Mouse (Mus musculus): Measurements from ENCODE around the gene Hs2st1. TPM values are rescaled to one million over a fixed set of nuclear protein-coding genes. Genes with fewer than 3 reads are reported as not detected.

Hs2st1 gene
- polyA plus RNA-seq (2014; fragmentation: Illumina TruSeq; extraction: RNeasy Lipid Tissue Mini Kit (QIAGEN cat#74804); ENCODE audit: low read depth, low replicate concordance): 39.0 TPM

DNA sequence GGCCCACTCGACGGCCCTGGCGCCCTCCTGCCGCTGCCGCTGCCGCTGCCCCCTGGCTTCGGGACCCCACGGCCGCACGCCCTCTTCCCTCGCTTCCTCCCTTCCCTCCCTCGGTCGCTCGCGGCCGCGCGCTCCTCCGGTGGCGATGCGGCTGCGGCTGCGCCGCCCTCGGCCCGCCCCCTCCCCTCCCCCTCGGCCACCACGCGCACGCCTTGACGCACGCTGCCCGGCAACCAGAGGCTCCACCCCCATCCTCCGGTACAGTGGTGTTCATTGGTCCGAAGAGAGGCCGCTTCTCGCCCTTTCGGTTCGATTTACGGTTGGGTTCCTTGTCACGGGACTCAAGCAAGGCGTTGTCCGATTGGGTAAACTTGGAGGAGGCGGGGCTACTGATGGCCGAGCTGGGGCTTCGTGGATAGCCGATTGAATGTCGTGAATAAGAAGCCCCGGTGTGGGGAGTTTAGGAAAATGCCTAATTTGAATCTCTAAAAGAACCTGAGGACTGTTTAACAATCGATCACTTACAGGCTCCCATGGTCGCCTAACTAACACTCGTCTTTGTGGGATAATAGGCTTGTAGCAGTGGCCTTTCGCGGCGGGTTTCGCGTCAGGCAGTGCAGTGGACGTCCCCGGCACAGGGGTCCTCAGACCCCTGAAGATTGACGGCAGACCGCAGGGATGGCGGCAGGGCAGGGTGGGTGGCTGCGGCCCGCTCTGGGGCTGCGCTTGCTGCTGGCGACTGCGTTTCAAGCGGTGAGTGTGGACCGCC is at the start of gene Hs2st1, which contains the start of gene Selenof:
Hs2st1 (minus strand) TSS at position 135 of the 769 bp plus-strand sequence.
Selenof (plus strand) TSS at position 258 of the 769 bp plus-strand sequence.

Other genes starting within 250 kb of the Hs2st1 start
- gene Selenof, start 123 bp upstream of the Hs2st1 start, polyA plus RNA-seq (2014; fragmentation: Illumina TruSeq; extraction: RNeasy Lipid Tissue Mini Kit (QIAGEN cat#74804); ENCODE audit: low read depth, low replicate concordance): 1,647 TPM
- 280 TPM for gene Sh3glb1, start 150.2 kb upstream of the Hs2st1 start, polyA plus RNA-seq (2014; fragmentation: Illumina TruSeq; extraction: RNeasy Lipid Tissue Mini Kit (QIAGEN cat#74804); ENCODE audit: low read depth, low replicate concordance)
- 5.9 TPM for gene Clca3a1, start 190.8 kb upstream of the Hs2st1 start, polyA plus RNA-seq (2014; fragmentation: Illumina TruSeq; extraction: RNeasy Lipid Tissue Mini Kit (QIAGEN cat#74804); ENCODE audit: low read depth, low replicate concordance)
- not detected for gene Clca3a2, start 249.3 kb upstream of the Hs2st1 start, polyA plus RNA-seq (2014; fragmentation: Illumina TruSeq; extraction: RNeasy Lipid Tissue Mini Kit (QIAGEN cat#74804); ENCODE audit: low read depth, low replicate concordance)

Data from adrenal gland, adult 10 weeks (tissue).